Mouse (Mus musculus) kidney, postnatal 14 days (tissue): ENCODE data around the gene Rbpjl.

Source experiments
- DNase-seq: peaks from one replicate; pipeline ENCODE4 v3.0.0; 2022; ENCODE audit warnings: mixed read lengths

Gene Rbpjl

DNA sequence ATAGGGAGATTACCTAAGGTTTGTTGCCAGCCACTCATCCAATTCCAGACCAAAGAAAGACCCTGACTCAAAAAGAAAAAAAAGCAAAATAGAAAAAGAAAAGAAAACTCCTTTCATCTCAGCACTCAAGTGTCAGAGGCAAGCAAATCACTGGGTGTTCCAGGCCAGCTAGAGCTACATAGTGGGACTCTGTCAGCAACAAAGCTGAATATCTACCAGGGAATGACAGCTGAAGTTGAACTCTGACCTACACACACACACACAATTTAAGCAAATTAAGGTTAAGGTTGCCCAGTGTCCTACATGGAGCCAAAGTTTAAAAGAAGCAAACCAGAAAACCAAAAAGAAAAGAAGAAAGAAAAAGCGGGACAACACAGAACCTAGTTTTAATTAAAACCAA, 45.2 kb downstream of the Rbpjl start:
- no peak for DNase-seq

DNA sequence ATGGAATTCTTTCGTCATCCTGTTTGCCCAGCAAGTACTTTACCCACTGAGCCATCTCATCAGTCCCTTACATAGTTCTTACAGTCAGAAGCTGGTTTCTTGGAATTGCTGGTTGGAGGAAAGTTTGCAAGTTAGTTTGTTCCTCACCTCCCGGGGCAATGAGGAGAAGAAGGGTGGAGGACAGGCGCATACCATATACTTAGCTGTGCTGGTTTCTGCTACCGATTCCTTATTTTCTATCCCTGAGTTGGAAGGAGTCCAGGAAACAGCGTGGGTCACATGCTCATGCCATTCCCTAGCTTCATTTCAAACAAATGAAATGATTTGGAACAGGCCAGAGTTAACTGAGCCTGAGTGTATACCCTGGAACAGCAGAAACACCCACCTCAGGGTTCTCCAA, 46.0 kb downstream of the Rbpjl start:
- no peak for DNase-seq

DNA sequence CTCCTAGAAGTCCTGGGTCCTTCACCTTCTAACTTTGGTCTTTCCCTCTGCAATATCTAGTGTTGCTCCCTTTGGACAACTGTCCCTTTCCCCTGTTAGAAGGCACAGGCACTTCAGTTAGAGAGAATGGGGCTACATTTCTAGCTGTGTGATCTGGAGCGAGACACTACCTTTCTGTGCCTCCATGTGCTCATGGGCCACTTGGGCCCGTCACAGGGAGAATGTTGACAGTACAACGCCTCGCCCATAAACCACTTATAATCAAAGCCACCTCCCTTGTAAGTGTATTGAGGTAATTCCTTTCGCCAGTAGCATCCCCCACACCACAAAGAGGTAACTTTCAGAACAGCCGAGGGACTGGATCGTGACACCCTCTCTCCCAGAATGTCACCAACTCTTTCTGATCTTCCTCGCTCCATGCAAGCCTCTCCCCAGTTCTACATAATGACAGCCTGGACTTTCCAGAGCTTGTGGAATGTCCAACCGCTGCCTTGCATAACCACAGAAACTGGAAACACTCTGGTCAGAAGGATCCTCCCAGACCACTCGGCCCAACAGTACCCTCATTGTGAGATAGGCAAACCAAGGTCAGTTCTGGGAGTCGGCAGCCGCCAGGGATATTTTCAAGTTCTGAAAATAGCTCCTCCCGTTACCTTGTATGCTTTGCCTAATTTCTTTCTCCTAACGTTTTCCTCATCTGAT, 46.6 kb downstream of the Rbpjl start:
- no peak for DNase-seq

DNA sequence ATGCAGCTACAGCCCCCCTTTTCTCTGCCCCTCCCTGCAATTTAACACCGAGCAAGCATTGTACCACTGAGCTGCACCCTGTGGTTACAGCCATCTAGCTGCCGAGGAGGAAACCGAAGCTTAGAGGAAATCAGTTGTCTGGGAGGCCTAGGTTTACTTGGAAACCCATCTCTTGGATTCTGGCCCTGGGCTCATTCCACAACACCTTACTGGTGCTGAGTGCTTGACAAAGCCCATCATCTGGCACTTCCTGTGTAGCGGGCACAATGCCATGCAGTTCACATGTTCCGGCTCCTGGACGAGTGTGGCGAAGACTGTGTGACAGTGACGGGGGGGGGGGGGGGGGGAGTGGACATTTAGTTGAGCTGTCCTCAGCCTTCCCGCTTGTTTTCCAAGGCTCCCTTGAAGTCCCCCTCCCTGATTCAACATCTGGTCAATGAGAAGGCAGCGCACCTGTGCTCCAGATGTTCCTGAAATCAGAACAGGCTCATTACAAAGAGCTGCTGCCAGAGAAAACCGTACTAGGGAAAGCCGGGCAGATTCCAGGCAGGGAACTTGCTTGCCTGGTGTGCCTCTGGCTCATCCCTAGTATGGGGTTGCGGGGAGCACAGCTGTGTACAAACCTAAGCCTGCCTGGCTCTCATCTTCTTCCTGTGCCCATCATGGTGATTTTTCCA, 49.2 kb downstream of the Rbpjl start:
- DNase-seq: no peak

DNA sequence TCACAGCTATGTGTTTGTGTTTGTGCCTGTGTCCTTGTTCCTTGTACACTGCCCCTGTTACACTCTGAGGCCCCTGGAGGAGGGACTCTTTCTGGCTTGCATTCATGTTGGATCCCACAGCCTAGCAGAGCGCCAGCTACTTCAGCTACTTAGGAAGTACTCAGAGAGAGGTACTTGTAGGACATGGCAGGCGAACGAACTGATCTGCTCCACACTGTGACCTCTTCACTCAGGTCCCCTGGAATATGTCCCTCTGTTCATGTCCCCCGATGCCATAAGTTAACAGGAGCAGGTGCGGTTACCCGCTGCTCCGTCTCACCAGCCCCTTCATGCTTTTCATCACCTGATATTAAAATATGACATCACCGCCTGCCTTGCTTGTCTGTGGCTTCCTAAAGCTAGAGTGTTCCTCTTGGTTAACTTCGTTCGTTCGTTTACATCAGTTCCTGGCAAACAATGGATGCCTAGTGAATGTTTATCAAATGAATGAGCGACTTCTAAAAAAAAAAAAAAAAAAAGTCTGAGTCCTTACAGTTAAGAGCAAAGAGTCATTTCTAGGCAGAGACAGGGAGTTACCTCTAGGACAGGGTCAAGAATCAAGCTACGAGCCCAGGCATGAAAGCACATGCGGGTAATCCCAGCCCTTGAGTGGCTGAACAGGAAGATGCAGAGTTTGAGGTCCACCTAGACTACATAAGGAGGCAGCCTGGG, 50.3 kb downstream of the Rbpjl start:
- no peak for DNase-seq

DNA sequence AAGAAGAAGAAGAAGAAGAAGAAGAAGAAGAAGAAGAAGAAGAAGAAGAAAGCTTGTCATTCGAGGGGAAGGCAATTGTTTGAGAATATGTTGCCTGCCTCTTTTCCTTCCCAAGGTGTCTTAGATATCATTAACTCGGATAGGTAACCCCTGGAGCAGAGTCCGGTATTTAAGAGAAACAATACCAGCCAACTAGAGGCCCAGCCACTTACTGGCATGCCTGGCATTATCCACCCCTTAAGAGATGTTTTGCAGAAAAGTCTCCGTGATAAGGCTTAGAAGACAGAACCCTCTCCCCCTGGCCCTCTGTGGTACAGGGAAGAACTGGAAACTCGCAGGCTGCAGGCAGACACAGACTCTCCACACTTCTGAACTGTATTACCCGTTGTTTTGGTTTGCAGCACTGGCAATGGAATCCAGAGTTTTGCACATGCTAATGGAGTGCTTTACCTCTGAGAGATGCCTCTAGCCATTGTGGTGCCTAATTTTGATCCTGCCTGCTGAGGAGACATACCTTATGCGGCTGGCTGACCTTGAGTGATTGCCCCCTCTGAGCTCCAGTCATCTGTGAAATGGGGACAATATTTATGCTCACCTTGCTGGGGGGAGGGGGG, 51.1 kb downstream of the Rbpjl start:
- peak; percentile 49 for DNase-seq

DNA sequence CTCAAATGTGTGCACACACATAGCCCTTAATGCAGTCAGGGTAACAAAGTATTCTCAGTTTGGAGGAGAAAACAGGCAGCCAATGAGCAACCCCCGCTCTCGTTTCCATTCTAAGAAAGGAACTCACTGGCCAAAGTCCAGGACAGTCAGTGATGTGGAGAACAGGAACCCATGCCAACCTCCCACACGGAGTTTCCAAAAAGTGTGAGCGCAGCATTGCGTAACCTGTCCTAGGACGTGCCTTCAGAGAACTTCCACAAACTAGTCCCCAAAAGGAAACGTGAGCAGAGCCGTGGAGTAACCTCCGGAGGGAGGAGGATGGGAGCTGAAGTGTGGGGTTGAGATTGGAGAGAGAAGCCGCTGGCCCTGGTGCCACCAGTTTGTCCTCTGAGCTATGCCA, 51.9 kb downstream of the Rbpjl start:
- DNase-seq: peak; percentile 93

DNA sequence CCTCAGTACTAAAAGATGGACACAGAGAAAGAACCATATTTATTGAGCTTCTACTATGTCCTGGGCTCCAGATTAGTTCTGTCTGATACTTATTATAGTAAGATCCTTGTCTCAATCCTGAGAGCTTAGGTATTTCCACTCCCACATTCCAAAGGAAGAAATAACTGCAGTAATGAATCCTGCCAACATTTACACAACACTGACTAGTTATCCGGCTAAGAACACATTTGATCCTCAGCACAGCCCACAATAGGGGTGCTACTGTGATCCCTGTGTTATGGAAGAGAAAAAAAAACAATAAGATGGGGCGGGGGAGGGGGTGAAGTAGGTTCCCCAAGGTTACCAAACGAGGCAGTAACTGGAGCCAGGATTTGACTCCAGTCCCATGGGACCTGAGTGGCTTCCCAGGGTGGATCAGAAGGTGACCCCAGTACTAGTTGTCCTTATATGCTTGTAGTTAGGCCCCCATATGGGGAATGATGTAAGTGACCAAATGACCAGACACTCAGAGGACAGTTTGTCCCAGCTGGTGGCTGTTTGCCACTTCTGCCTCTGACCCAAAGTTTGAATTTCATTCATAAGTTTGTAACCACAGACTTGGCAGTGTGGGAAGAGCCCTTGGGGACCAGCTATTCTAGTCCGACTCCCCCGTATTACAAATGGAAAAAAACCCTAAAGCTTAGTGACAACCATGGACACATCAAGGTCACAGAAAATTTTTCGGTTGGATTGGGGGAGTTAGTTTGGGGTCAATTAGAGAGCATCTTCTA, 52.7 kb downstream of the Rbpjl start:
- peak; percentile 66 for DNase-seq

DNA sequence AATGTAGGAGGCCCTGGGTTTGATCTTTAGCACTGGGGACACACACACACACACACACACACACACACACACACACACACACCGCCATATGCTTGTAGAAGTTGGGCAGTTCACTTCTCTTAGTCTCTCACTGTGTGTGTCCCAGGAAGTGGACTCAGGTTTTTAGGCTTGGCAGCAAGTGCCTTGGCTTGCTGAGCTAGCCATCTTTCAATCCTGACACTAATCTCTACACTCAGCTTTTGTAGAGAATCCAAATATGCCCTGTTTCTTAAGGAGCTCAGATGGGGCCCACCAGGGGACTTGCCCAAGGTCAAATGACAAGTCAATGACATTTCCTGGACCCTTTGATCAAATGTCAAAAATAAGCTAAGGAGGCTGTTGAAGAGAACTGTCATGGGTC, 53.5 kb downstream of the Rbpjl start:
- DNase-seq: no peak

DNA sequence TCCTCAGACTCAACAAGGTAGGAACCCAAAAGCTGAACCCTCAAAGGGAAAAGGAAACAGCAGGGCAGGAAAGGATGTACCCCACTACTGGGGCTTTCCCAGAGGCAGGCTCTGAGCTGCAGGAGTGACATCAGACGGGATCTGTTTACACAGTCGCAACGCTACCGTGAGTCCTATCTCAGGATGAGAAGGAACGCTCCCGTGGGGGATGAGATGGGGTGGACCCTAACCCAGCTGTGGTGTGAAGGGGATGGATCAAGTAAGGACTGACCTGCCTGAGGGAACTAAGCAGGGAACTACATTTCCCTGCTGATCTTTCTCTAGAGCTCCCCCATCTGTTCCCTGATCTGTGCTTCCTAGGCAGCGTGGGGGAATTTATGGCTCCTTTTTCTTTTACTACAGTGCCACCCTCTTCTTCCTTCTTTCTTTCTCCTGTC, 53.9 kb downstream of the Rbpjl start, which contains the start of gene Sys1:
Sys1 (plus strand) TSS at position 101 of the 437 bp plus-strand sequence.
- DNase-seq: peak; percentile 54

DNA sequence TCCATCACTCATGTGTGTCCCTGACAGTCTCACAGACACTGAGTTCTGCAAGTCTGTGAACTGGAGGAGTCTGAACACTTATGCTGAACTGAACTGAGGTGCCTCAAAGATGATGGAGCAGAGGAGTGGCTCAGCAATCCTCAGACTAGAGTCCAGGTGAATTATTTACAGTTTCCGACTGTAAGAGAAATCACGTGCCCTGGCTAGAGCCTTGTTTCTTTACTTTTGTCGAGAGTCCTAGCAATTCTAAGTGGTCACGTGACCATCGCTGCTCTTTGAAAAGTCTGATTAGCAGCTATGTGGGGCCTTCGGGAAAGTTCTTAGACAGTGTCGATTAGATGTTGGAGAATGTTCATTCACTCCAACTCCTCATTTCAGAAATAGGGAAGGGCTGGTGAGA, 55.0 kb downstream of the Rbpjl start:
- peak; percentile 83 for DNase-seq

DNA sequence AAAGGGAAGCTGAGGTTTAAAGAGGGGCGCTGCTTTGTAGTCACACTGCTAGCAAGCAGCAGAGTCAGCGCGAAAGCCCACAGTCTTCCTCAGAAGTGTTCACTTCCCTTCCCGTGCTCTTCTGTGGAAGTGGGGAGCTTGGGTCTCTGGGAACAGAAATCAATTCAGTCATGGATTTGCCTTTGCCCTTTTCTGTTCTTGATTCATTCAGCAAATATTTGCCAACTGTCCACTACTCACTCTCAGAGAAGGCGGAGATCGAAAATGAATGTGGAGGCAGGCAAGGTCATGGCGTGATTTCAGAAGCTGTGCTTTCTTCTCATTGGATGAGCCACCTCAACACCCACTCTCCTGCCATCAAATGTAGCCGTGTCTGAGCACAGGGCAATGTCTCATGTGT, 55.6 kb downstream of the Rbpjl start:
- DNase-seq: no peak

DNA sequence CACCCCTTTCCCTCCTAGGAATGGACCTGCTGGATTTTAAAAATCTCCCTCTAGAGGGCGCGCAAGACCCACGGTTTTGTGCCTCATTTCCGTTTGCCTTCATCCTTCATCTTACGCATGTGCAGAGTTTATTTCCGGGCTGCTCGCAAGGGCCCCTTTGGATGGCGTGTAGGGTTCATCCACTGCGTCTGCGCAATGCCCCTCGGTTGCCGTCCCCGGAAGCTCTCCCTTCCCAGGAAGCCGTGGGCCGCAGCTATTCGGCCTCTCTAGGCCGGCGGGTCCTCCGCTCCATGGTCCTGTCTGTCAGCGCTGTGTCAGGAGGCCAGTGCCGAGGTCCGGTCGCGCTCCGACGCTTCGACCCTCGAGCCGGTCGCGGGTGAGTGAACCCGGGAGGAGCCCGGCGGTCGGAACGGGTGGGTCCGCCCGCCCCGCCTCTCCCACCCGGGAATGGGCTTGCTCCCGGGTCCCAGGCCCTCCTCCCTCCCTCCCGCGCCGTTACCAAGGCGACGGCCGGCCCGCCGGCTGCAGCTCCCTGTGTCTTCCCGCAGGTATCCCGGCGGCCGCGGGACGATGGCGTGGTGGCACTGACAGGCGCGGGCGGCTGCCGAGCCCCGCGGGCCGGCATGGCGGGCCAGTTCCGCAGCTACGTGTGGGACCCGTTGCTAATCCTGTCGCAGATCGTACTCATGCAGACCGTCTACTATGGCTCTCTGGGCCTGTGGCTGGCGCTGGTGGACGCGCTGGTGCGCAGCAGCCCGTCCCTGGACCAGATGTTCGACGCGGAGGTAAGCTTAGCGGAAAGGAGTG, 58.0 kb downstream of the Rbpjl start, which contains the start of gene Gm20458:
Gm20458 (plus strand) TSS at position 223 of the 807 bp plus-strand sequence.
- DNase-seq: peak; percentile 97
